Mouse (Mus musculus): ENCODE data around the gene Clrn3.

DNA sequence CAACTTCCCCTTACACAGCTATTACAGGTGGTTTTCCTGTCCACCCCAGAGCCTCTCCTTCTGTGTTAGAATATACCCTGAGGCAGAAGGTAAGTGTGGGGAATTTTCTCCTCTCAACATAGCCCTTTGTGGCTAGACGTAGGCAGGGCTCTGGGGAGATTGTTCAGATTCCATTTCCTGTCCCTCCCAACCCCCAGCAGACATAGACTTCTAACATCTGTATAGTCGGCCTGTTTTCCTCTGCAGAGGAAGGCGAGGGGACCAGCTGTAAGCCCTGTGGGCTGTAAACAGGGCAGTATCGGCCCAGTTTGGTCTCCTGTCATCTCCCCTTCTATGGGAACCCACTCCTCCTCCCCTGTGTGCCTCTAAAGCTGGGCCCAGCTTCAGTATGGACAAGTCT is 11.3 kb downstream of the Clrn3 start:
- TF ChIP-seq CTCF (IDR thresholded peaks at IDR 0.05; ENCODE audit: low read depth, low read length) = no peak
- TF ChIP-seq POLR2A (IDR thresholded peaks at IDR 0.05; ENCODE audit: extremely low read depth, insufficient read depth, low read length) = no peak
